Mouse (Mus musculus) thymus, adult 2 months (tissue): ENCODE results near the gene Fam207a.
A peak's percentile ranks its signal among the peaks of the same experiment; 100 is the strongest.

ENCODE experiments used
- CTCF ChIP-seq: fragments of 200-500 bp; IDR thresholded peaks from 2 replicates; pipeline ENCODE4 v1.5.1; 2012; ENCODE audit warnings: mild to moderate bottlenecking, control low read depth, low read length, moderate library complexity, borderline replicate concordance; ENCODE audit not compliant: control insufficient read depth, poor library complexity, insufficient read depth; ENCODE audit errors: extremely low read depth
- POLR2A ChIP-seq: fragments of 200-500 bp; IDR thresholded peaks from 2 replicates; pipeline ENCODE4 v1.6.1; 2012; ENCODE audit warnings: mild to moderate bottlenecking, low read length, control low read depth, moderate library complexity; ENCODE audit not compliant: control insufficient read depth, poor library complexity, insufficient read depth; ENCODE audit errors: extremely low read depth

DNA sequence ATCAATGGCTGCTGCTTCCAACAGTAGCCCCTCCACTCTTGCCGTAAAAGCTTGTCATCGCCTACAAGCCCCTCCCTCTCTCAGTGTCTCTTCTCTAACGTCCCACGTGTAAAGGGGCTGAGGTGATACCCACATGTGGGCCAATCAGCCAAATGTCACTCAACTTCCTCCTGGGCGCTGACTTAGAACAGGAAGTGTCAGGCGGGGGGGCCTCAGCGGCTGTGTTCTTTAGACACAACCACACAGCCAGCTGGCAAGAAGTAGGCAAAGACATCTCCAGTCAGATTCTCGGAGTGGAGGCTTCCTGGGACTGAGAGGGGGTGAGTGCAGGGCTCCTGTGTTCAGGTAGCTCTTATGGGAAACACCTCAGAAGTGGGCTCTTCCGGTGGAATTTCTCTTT lies 14.6 kb upstream of the Fam207a start, which contains the start of gene Itgb2:
- TF ChIP-seq POLR2A (peak; percentile 72), CTCF (no peak)
